Mouse (Mus musculus): Measurements from ENCODE around the gene Olfr644. TPM values are rescaled to one million over a fixed set of nuclear protein-coding genes. Genes with fewer than 3 reads are reported as not detected.

Gene Olfr644
- polyA plus RNA-seq, 1 experiment: not detected

- Histone ChIP-seq H3K27me3 (ENCODE audit: control insufficient read depth, insufficient read depth, low read length) (no peaks in the 10 kb centered on the region), H3K27ac (ENCODE audit: control insufficient read depth, insufficient read depth, low read length) (no peak within 1 kb of the TSS), H3K4me3 (ENCODE audit: control insufficient read depth, insufficient read depth, low read length) (no peak within 1 kb of the TSS), H3K4me1 (replicated peaks; ENCODE audit: control insufficient read depth, insufficient read depth, low read length) (no peaks in the 10 kb centered on the region), H3K36me3 (ENCODE audit: control insufficient read depth, insufficient read depth, low read length) (no peaks in the 10 kb centered on the region)
- TF ChIP-seq CTCF (IDR thresholded peaks at IDR 0.05; ENCODE audit: borderline replicate concordance, control insufficient read depth, extremely low read depth, insufficient read depth, low read length, poor library complexity) (no peak), POLR2A (IDR thresholded peaks at IDR 0.05; ENCODE audit: control insufficient read depth, extremely low read depth, insufficient read depth, low read length, poor library complexity) (no peak)
- DNase-seq: no peak
Measured at GRCm38 (mm10) chr7:104017203-104017602, 54.5 kb downstream of the Olfr644 start, which contains the start of gene Olfr639. TSS of gene Olfr639 (minus strand) at chr7:104017303.

Other genes starting within 250 kb of the Olfr644 start
- gene Hbb-bs, start 243.8 kb downstream of the Olfr644 start, polyA plus RNA-seq (2012; rRNA removed): 1,784 and 2,649 TPM in 2 replicates
- gene Hbb-bh2, start 231.3 kb downstream of the Olfr644 start, polyA plus RNA-seq (2012; rRNA removed): not detected in 2 replicates
- gene Hbb-bh1, start 228.7 kb downstream of the Olfr644 start, polyA plus RNA-seq (2012; rRNA removed): 0.66 and 0.77 TPM in 2 replicates
- gene Hbb-y, start 218.7 kb downstream of the Olfr644 start, polyA plus RNA-seq (2012; rRNA removed): 1.1 and 1.4 TPM in 2 replicates
- gene Olfr66, start 185.6 kb downstream of the Olfr644 start, polyA plus RNA-seq (2012; rRNA removed): not detected in 2 replicates
- not detected in 2 replicates for gene Olfr64, start 177.4 kb downstream of the Olfr644 start, polyA plus RNA-seq (2012; rRNA removed)
- not detected in 2 replicates for gene Olfr65, start 168.4 kb downstream of the Olfr644 start, polyA plus RNA-seq (2012; rRNA removed)
- not detected in 2 replicates for gene Olfr631, start 143.0 kb downstream of the Olfr644 start, polyA plus RNA-seq (2012; rRNA removed)
- 0.07 TPM in 1 of 2 replicates, not detected in the other for gene Olfr632, start 137.5 kb downstream of the Olfr644 start, polyA plus RNA-seq (2012; rRNA removed)
- not detected in 2 replicates for gene Olfr633, start 127.4 kb downstream of the Olfr644 start, polyA plus RNA-seq (2012; rRNA removed)
- not detected in 2 replicates for gene Olfr635, start 100.7 kb downstream of the Olfr644 start, polyA plus RNA-seq (2012; rRNA removed)
- gene Olfr638, start 73.1 kb downstream of the Olfr644 start, polyA plus RNA-seq (2012; rRNA removed): not detected in 2 replicates
- not detected in 2 replicates for gene Olfr639, start 54.6 kb downstream of the Olfr644 start, polyA plus RNA-seq (2012; rRNA removed)
- not detected in 2 replicates for gene Olfr640, start 46.3 kb downstream of the Olfr644 start, polyA plus RNA-seq (2012; rRNA removed)
- not detected in 2 replicates for gene Olfr641, start 36.4 kb downstream of the Olfr644 start, polyA plus RNA-seq (2012; rRNA removed)
- gene Olfr642, start 19.2 kb downstream of the Olfr644 start, polyA plus RNA-seq (2012; rRNA removed): not detected in 2 replicates
- not detected in 2 replicates for gene 4930516K23Rik, start 10.4 kb downstream of the Olfr644 start, polyA plus RNA-seq (2012; rRNA removed)
- not detected in 2 replicates for gene Olfr645, start 13.6 kb upstream of the Olfr644 start, polyA plus RNA-seq (2012; rRNA removed)
- gene Olfr646, start 33.0 kb upstream of the Olfr644 start, polyA plus RNA-seq (2012; rRNA removed): 0.04 TPM in 1 of 2 replicates, not detected in the other
- not detected in 2 replicates for gene Ubqln5, start 58.0 kb upstream of the Olfr644 start, polyA plus RNA-seq (2012; rRNA removed)
- not detected in 2 replicates for gene Olfr643, start 65.5 kb upstream of the Olfr644 start, polyA plus RNA-seq (2012; rRNA removed)
- gene Ubqln3, start 71.4 kb upstream of the Olfr644 start, polyA plus RNA-seq (2012; rRNA removed): 0.11 TPM in 1 of 2 replicates, not detected in the other
- 0.09 TPM in 1 of 2 replicates, not detected in the other for gene Ubqlnl, start 78.7 kb upstream of the Olfr644 start, polyA plus RNA-seq (2012; rRNA removed)
- gene Olfm5, start 93.0 kb upstream of the Olfr644 start, polyA plus RNA-seq (2012; rRNA removed): 0.09 TPM in 2 replicates
- not detected in 2 replicates for gene Olfr648, start 111.5 kb upstream of the Olfr644 start, polyA plus RNA-seq (2012; rRNA removed)
- not detected in 2 replicates for gene Olfr649, start 124.1 kb upstream of the Olfr644 start, polyA plus RNA-seq (2012; rRNA removed)
- gene Trim6, start 146.9 kb upstream of the Olfr644 start, polyA plus RNA-seq (2012; rRNA removed): 0.52 and 0.98 TPM in 2 replicates
- gene Trim34a, start 172.6 kb upstream of the Olfr644 start, polyA plus RNA-seq (2012; rRNA removed): 11.3 and 17.7 TPM in 2 replicates
- 1.6 and 2.8 TPM in 2 replicates for gene Trim5, start 216.2 kb upstream of the Olfr644 start, polyA plus RNA-seq (2012; rRNA removed)
- 15.2 and 26.9 TPM in 2 replicates for gene Trim12a, start 243.6 kb upstream of the Olfr644 start, polyA plus RNA-seq (2012; rRNA removed)

All from thymus, adult 2 months (tissue).